Mouse (Mus musculus) layer of hippocampus, adult 11-12 months (tissue): ENCODE data around the gene Eefsec.

Source experiments
- DNase-seq: peaks from one replicate; pipeline ENCODE4 v3.0.0; 2022; ENCODE audit warnings: low spot score

Gene Eefsec

DNA sequence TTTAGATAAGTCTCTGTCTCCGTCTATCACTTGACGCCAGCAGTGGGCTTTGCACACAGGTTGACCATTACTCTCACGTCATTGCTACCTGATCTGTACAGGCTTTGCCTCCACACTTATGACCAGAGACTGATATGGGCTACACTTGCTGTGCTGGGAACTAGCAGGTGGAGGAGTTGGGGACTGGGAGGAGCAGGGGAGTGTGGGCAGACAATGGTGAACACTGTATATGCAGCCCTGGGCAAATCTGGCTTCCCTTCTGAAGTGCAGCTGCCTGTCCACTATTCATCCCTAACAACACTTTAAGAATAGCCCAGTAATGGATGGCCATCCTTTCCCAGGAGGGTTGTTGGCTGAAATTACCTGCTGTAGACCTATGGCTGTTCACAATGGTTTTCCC, 103.4 kb downstream of the Eefsec start:
- no peak for DNase-seq

DNA sequence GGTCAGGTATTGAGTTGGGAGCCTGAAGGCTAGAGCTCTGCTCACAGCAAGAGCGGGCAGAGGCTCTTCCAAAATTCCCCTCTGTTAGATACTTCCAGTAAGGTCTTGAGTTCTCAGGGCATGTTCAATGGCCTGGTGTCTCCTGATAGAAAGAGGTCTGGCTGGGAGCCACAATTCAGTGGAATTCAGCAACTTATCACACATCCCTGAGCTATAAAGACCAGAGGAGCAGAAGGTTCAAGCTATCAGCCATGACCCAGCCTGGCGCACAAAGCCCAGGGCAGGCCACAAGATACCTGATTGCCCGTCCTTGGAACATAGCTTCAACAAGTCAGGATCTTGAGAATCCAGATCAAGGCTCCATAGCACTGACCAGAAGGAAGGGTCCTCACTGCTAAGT, 105.2 kb downstream of the Eefsec start:
- DNase-seq = no peak

DNA sequence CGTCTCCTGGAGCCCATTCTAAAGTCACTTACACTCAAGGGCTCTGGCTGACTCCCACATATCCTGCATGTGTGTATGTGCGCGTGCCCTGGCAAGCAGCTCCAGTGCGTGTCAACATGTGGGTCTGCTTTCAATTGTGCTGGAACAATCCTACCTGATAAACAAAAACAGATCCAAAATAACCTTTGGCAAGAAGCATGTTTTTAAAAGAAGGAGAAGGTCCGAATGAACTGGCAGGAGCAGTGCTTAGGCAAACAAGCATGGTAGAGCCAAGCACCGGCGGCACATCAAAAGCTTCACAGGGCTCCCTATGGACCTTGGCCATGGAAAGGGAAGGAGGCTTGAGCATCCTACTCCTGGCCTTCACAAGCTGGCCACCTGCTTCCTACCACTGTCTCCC, 105.6 kb downstream of the Eefsec start:
- DNase-seq = no peak

DNA sequence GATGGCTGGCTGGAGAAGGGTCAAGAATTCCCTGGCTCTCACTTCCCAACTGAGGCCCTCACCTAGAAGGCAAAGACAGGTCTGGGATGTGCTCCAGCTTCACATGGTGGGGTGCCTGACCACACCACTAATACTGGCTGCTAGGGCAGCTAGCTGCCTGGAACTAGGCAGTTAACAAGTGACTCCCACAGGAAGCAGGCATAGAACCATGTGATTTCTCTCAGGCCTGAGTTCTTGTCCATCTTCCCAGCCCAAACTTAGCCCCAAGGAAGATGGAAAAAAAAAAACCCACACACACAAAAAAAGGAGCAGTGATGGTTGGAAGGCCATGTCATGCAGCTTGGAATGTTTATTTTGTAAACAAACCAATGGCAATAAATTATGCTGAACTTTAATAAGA, 117.0 kb downstream of the Eefsec start:
- no peak for DNase-seq

DNA sequence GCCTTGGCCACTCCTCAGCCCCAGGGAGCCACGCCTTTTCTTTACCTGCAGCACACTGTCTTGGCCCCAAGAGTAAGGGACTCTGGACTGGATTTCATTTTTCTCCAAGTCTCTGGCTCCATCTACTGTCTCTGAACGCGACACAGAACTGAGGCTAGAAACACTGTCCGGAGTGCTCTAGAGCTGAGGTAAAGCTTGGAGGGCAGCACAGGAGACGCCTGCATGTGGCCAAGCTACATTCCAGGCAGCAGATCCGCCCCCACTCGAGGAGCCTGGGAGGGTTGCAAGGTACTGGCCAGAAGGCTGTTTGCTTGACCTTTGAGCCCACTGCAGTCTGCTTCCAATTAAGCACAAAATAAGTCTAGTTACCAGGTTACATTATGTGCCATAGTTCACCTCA, 124.5 kb downstream of the Eefsec start:
- DNase-seq = peak; percentile 11

DNA sequence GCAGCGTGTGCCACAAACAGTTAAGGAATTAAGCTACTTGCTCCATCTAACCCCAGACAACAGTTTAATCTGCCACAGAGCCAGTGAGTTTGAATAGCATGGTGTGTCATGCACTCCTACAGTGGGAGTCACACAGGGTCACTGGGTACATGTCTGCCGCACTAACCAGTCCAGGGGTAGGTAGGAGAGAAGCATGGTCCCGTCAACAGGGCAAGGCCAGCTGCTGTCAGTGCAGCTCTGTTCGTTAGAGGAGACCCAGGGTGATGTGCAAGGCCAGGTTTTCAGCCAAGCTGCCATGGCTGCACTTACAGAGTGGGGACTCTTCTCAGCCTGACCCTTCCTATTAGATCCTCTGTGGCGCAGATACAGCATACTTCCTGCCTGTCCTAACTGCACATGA, 125.1 kb downstream of the Eefsec start:
- DNase-seq = no peak

DNA sequence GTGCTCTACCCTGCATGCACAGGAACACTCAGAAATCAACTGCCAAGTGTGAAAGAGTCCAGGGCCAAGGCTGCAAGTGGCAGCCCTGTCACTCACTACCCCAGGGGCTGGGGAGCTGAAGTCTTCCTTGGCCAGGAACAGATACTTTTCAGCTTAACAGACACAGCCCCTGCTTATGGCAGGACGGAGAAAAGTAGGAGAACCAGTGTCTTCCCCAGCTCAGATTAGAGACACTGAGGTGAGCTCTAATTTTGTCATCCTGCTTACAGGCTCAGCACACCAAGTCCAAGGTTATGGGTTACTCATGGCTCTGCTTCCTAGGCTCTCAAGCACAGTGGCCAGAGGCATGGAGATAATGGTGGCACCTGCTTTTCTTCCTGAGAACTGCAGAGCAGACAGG, 126.6 kb downstream of the Eefsec start:
- DNase-seq = no peak

DNA sequence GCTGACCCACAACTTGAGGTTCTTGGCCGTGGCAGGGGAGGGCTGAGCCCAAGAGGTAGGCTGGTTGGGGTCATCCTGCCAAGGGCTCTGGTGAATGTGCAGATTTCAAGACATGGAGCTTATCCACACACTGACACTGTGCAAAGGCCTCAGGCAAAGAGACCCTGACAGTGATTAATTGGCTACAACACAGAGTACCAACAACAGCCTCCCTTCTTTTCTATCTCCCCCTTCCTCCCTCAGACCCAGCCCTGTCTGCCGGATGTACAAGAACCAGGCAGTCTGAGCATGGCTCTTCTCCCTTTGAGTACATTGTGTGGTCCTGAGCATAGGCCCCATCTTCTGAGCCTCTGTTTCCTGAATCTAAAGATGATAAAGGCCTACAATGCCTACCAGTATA, 131.0 kb downstream of the Eefsec start:
- DNase-seq = no peak

DNA sequence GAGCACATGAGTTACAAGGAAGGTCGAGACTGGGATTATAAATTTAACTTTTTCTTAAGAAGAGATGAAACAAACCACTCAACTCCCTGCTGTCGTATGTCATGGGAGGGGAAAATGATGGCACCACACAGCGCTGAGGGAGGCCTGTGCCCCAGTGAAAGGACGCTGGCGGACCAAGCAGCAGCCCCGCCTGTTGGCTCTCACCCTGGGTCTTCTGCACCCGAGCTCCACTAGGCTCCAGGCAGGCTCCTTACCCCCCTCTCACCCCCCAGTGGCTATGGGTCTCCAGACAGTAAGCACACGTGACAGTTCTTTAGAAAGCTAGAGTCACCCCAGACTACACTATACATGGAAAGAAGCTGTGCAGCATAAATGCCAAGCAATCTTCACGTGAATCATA, 132.4 kb downstream of the Eefsec start:
- DNase-seq = no peak

DNA sequence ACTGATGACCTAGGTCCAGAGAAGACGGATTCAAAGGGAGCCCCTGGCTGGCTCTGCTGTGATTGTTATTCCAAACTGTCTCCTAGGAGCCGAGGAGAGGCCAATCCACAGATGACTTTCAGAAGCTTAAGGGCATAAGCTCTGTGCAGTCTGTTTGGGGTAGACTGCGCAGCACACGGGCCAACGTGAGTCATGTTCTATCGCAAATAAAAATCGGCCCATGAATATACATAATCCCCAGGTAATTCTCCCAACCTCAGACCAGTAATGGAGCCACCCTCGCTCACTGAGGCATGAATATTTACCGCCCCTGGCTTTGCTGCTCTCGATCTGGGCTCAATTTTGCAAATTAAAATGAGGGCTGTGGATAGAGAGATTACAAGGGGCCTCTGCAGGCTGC, 134.7 kb downstream of the Eefsec start:
- DNase-seq = no peak

DNA sequence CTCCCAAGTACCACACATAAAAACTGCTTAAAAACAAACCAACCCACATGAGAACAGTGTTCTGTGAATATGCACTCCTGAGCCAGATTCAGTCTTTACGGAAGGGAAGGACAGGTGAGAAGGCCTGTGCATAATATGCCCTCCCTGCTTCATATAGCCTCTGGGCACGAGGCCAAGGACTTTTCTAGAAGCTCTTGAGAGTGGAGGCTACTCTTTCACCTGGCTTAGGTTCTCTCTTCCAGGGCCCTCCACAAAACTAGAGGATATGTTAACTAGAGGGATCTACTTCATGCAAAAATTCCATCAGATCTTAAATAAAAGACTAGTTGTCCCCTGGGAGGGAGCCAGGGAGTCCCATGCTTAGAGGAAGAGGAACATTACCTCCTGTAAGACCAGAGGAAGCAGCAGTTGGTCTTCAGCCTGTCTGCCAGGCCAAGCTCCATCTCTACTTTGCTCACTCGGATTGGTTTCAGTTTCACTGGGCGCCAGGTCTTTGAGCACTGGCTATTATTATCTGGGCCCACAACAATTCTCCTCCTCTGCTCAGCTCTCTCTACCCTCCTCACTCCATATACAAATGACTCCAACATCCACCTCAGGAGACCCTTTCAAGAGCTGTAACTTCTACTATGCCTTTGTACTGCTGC, 140.1 kb downstream of the Eefsec start:
- DNase-seq = no peak

DNA sequence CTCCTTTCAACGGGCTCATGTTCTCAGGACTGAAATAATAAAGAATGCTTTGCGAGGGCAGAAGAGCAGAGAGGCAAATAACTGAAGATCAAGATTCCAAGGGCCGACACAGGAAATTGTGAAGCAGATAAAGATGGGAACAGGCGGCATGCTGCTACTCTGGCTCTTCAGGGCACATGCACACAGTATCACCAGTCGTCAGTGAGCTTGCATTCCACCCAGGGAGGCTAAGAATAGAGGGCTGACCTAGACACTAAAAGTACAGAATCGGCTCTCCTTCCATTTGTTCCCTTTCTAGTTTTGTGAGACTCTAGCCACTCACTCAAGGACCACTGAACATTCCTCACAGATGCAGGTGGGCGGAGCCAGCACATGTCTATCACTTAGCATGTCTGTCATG, 145.1 kb downstream of the Eefsec start:
- DNase-seq = no peak

DNA sequence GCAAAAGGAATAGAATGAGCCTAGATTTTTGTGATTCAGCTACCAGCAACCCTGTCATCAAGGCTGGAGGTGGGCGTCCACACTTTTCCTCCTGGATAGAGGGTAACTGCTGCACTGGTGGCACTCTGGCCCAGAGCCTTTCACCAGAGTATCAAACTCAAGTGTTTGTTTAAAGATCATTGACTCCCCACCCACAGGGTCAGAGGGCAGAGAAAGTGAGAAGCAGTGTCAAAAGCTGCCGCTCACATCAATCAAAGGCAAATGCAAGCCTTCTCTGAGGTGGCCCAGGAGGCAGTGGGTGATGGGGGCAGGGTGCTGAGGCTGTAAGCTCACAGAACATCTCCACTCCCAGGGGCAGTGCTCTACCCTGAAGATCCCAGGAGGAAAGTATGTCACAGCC, 146.8 kb downstream of the Eefsec start:
- no peak for DNase-seq

DNA sequence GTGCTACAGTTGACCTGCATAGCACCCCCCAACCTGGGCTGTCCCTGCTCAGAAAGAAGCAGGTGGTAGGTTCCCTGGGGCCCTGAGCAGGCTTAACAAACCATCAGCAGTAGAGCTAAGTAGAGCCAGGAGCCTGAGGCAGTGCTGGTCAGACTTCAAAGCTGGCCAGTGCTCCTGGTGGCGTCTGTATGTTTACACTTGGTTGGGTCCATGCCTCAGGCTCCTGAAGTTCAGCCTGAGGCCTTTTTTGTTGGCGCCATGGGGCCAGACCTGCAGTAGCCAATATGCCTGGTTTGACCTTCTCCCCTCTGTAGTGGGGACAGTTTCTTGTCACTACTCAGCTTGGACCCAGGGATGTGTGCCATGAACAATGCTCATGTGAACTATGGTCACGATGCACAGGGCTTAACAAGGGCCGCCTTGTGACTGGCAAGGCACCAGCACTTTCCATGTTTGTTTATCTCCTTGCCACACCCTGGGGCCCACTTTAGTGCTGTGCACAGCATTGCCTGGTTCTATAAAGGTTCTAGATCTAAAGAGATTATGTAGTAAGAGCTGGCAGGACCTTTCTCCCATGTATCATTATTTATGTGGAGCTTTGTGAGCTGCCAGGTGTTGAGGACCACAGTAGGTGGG, 153.9 kb downstream of the Eefsec start:
- DNase-seq = no peak

DNA sequence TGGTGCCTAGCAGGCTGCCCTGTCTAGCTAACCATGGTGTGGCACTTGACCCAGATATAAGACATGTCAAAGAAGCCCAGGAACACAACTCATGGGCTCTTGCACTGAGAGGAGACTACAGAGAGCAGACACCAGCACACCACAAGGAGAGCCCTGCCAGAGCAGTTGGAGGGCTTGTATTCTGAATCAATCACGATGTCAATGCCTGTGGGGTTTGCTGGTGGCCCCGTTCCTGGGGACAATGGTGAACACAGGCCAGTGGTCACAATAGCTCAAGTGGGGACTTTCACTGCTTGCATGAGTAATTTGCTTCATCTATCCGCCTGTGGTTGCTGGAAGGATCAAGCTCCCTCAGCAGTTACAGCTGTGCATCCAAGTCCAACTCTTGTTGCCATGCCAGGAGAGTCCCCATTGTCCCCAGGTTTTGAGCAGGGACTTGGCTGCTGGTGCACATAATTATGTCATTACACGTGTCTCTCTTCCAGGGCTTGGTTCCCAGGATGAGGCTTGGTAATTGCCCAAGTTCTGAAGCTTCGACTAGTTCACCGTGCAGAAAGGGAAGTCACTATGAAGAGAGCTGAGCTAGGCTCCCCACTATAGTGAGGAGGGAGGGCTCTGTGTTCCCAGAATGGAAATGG, 156.1 kb downstream of the Eefsec start:
- DNase-seq = peak; percentile 73

DNA sequence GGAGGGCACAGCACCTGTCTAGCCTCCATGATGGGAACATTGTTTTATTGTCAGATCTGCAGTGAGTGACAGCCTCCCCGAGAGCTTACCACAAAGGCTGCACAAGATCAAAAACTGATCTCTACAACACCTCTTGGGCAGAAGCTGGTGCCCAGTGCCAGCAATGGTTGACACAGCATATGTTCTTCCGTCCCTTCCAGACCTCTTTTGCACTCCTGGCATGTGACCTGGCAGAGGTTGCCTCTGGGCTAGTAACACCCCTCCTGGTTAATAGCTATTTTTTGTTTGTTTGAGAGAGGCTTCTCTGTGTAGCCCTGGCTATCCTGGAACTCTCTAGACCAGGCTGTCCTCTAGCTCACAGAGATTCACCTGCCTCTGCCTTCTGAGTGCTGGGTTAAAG, 168.2 kb downstream of the Eefsec start:
- DNase-seq = no peak

DNA sequence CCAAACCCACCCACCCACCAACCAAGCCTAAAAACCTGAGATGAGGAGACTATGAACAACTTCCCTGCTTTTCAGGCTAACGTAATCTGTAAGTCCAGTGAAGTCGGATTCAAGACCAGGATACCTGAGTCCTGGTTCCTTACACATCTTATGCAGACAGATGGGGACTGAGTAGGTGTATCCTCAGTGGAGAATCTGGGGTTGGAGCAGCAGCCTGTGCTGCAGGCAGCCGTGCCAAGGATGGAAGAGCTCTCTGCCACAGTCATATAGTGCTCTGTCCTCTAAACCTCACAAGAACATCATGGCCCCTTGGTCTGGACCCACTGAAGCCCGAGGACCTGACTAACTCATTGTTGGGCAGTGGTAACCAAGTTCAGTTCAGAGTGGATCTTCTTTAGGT, 169.1 kb downstream of the Eefsec start:
- DNase-seq = no peak

DNA sequence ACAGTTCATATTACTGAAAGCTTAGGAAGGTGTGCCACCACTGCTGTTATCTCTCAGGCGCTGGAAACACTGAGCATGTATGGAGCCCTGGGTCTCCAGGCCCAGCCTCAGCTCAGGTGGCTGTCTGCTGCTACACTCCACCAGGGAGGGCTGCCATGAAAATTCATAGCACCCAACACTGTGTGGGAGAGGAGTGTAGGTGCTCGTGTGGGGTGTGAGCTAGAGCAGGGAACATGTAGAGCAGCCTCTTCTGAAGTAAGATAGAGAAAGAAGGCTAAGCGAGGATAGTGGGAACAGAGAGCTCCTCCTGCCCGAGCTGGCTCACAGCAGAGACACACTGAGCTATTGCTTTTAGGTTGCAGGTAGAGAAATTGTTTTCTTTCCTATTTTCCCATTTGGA, 170.1 kb downstream of the Eefsec start:
- DNase-seq = peak; percentile 13

DNA sequence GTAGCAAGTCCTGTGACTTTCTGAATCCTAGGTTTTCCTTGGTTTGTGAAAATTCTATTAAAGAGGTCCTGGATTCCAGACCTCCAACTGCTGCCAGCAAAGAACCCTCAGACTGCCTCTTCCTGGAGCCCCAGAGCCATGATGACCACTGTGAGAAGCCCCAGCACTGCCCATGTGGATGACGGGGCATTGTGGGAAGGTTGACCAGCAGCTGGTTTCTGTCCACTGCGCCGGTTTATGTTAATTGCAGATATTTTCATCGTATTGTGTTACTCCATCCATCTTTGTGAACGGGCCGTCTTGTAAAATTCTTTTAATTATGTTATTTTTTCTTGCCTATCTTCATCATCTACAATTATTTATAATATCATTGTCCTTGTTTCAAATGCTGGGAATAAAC, 171.7 kb downstream of the Eefsec start:
- DNase-seq = no peak

DNA sequence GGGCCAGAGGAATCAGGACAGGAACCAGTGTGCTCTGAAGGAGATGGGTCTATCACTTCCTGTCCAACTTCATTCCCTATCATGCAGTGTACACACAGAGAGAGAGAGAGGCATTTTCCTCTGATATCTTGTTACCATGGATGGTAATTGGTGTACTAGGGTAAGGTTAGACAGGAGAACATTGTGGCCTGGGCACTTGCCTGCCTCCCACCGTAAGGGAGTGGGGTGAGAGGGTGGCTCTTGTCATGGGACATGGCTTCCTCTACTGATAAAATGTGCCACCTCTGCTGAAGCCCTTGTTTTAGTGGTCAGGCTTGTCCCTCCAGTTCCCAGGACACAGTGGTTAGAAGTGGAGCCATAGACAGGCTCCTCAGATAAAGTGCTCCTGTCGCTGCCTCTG, 178.4 kb downstream of the Eefsec start:
- DNase-seq = no peak

DNA sequence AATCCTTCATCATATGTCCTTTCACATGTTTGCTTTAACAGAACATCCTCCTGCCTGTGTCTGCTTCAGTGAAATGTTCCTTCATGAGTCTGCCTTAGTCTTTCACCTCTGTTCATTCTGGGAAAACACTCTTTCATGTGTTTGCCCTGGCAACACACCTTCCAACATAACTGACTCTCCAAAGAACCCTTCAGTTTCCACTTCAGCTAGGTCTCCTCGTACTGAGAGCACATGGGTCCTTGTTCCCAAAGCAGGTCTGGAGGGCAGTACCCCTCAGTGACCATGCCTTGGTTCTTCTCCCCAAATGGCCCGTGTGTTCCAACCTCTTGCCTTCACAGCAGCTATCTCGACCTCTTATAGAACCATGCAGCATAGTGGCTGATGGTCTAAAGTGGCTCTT, 179.3 kb downstream of the Eefsec start:
- DNase-seq = no peak

DNA sequence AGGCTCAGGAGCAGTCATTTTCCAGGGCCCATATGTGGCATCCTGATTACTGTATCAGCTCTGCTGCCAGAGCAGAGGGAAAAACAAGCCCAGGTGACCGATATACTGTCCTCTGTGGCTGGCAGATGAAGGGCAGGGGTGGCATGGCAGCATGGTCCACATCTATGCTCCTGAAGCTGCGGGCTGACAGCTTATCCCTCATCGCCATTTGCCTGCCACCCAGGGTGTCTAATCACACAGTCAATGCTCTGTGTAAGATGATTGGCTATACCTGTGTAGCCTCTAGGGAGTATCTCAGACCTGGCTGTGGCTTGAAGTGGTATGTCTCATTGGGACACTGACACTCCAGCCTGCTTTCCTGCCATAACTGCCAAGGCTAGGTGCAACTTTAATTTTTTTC, 180.3 kb downstream of the Eefsec start:
- DNase-seq = no peak

DNA sequence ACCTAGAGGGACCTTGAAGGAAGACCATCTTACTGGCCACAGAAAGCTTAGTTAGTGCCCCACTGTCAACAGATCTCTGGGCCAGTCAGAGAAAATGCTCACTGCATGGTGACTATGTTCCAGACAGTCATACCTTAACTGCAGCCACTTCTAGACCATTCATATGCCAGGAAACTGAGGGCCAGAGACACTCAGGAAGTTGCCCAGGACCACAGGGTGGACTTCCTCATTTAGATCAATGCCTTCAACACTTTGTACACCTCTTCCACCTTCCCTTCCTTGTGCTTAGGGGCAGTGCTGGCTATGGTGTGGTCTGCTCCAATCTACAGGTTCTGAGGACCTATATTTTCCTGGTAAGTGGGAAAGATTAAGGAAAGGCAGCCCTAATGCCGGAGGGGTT, 181.0 kb downstream of the Eefsec start:
- DNase-seq = no peak

DNA sequence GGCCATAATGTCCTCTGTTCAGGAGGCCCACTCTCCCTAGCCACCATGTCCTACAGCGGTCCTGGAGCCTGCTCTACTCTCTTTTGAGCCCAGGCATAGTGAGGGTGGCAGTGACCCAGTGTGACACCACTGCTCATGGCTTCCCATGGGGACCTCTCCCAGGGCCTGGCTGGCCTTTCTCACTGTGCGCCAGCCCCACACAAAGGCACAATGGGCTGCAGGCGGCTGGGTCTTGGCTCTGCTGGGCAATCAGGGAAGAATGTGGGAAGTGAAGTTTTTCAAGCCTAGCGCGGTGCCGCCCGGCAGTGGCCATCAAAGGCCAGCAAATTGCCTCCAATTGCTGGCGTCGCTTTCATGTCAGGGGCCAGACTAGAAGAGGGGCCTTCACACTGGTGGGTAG, 184.2 kb downstream of the Eefsec start:
- peak; percentile 24 for DNase-seq
